Mouse (Mus musculus): ENCODE results near the gene Mrm3.

- no peak for TF ChIP-seq GATA1 (IDR thresholded peaks at IDR 0.05; ENCODE audit: low read length)
- TF ChIP-seq TAL1 (IDR thresholded peaks at IDR 0.05; ENCODE audit: low read length) = no peak
These were observed 55.0 kb downstream of the Mrm3 start for GRCm38 (mm10) chr11:76298457-76299000.
